Mouse (Mus musculus) G1E (cell line): ENCODE measurements around the gene Snta1. TPM values are rescaled to one million over a fixed set of nuclear protein-coding genes. Genes with fewer than 3 reads are reported as not detected.

Experiments
- ATAC-seq: 2 replicates; pipeline ENCODE4 v1.8.0; 2016; ENCODE audit warnings: mild to moderate bottlenecking; ENCODE audit not compliant: insufficient number of reproducible peaks, poor library complexity, low FRiP score, severe bottlenecking; ENCODE audit errors: extremely low read depth
- DNase-seq: peaks from one replicate; pipeline ENCODE4 v3.0.0; 2012; ENCODE audit warnings: low spot score
- H3K27me3 ChIP-seq: 2 replicates; pipeline ENCODE4 v1.6.1; 2012; ENCODE audit warnings: mild to moderate bottlenecking, low read length, inconsistent platforms; ENCODE audit not compliant: insufficient read depth
- H3K36me3 ChIP-seq: replicated peaks from 2 replicates; pipeline ENCODE3; 2012; ENCODE audit warnings: mild to moderate bottlenecking, inconsistent platforms
- H3K4me1 ChIP-seq: 2 replicates; pipeline ENCODE4 v1.6.1; 2012; ENCODE audit warnings: low read depth, low read length, inconsistent platforms, mixed read lengths; ENCODE audit not compliant: insufficient read depth
- H3K4me3 ChIP-seq: 2 replicates; pipeline ENCODE4 v1.5.1; 2012; ENCODE audit warnings: low read depth, mild to moderate bottlenecking, inconsistent platforms, low read length, moderate library complexity, mixed read lengths
- H3K9me3 ChIP-seq: replicated peaks from 2 replicates; pipeline ENCODE4 v1.6.1; 2012; ENCODE audit warnings: inconsistent platforms
- CTCF ChIP-seq: IDR thresholded peaks from 2 replicates; pipeline ENCODE4 v1.5.1; 2012; ENCODE audit warnings: low read depth, low read length, inconsistent platforms, mixed read lengths
- GATA1 ChIP-seq: IDR thresholded peaks from 2 replicates; pipeline ENCODE4 v1.6.1; 2012; ENCODE audit warnings: borderline replicate concordance, low read length, inconsistent platforms, mixed read lengths
- GATA2 ChIP-seq: IDR thresholded peaks from 2 replicates; pipeline ENCODE4 v1.6.1; 2012; ENCODE audit warnings: low read depth, low read length, inconsistent platforms, borderline replicate concordance
- POLR2AphosphoS5 ChIP-seq: IDR thresholded peaks from 2 replicates; pipeline ENCODE4 v1.6.1; 2012; ENCODE audit warnings: low read depth, low read length, inconsistent platforms; ENCODE audit not compliant: insufficient replicate concordance
- TAL1 ChIP-seq: conservative IDR thresholded peaks from 2 replicates; pipeline ENCODE4 v1.6.1; 2012; ENCODE audit warnings: low read depth, low read length, inconsistent platforms, mixed read lengths
- polyA plus RNA-seq: library from polyadenylated mRNA; stranded (reverse); fragments of >175 nt; gene quantifications from 2 replicates; pipeline ENCODE4 v1.2.3, GENCODE M21; 2012
- total RNA-seq, 2 experiments: library from RNA; stranded (forward) in 1 of 2; stranded (reverse) in 1 of 2; fragments of 200-1000 nt in 1 of 2; fragments of >200 nt in 1 of 2; fragmentation: Nextera tagmentation in 1 of 2; gene quantifications; 2 replicates each; pipeline ENCODE4 v1.2.3; 2014 to 2017

Snta1 gene
- total and polyA plus RNA-seq, 3 experiments, result not detected

GRCm38 (mm10) chr2:154348152-154348551 is 59.7 kb downstream of the Snta1 start:
- Histone ChIP-seq H3K4me3 (no peak overlapping the region), H3K4me1 (no peaks in the 10 kb centered on the region), H3K27me3 (no peaks in the 10 kb centered on the region), H3K36me3 (peaks cover 79% of the 10 kb centered on the region), H3K9me3 (no peaks in the 10 kb centered on the region)
- no peak for DNase-seq
- TF ChIP-seq TAL1 (no peak), GATA1 (no peak), POLR2AphosphoS5 (no peak), GATA2 (no peak), CTCF (no peak)
- ATAC-seq, result no peak

- no peak for ATAC-seq
- no peak for TF ChIP-seq POLR2AphosphoS5
- TF ChIP-seq TAL1, result no peak
- TF ChIP-seq CTCF, result no peak
- TF ChIP-seq GATA1, result no peak
- TF ChIP-seq GATA2, result no peak
- Histone ChIP-seq H3K4me1 (no peaks in the 10 kb centered on the region), H3K9me3 (no peaks in the 10 kb centered on the region), H3K27me3 (no peaks in the 10 kb centered on the region), H3K36me3 (peaks cover 73% of the 10 kb centered on the region), H3K4me3 (no peak overlapping the region)
- no peak for DNase-seq
Measured at GRCm38 (mm10) chr2:154339356-154339755, 68.5 kb downstream of the Snta1 start.

GRCm38 (mm10) chr2:154338161-154338560 is 69.7 kb downstream of the Snta1 start:
- H3K27me3 ChIP-seq, result no peaks in the 10 kb centered on the region
- H3K4me1 ChIP-seq, result no peaks in the 10 kb centered on the region
- no peaks in the 10 kb centered on the region for H3K9me3 ChIP-seq
- DNase-seq (no peak), ATAC-seq (no peak)
- peaks cover 67% of the 10 kb centered on the region for H3K36me3 ChIP-seq
- no peak overlapping the region for H3K4me3 ChIP-seq
- no peak for TF ChIP-seq POLR2AphosphoS5
- TF ChIP-seq CTCF, result no peak
- TF ChIP-seq GATA1, result no peak
- TF ChIP-seq GATA2, result no peak
- no peak for TF ChIP-seq TAL1

GRCm38 (mm10) chr2:154335572-154335971 is 72.3 kb downstream of the Snta1 start:
- ATAC-seq (no peak), DNase-seq (no peak)
- H3K36me3 ChIP-seq, result peaks cover 42% of the 10 kb centered on the region
- no peak overlapping the region for H3K4me3 ChIP-seq
- no peaks in the 10 kb centered on the region for H3K27me3 ChIP-seq
- TF ChIP-seq CTCF (no peak), GATA1 (no peak), GATA2 (no peak), TAL1 (no peak), POLR2AphosphoS5 (no peak)
- H3K4me1 ChIP-seq, result no peaks in the 10 kb centered on the region; the same call in 1 of the 2 replicates
- no peaks in the 10 kb centered on the region for H3K9me3 ChIP-seq

GRCm38 (mm10) chr2:154326852-154327251 is 81.0 kb downstream of the Snta1 start:
- Histone ChIP-seq H3K4me3 (no peak overlapping the region), H3K27me3 (no peaks in the 10 kb centered on the region), H3K9me3 (no peaks in the 10 kb centered on the region), H3K36me3 (no peaks in the 10 kb centered on the region), H3K4me1 (peaks cover 29% of the 10 kb centered on the region)
- DNase-seq (peak; percentile 41), ATAC-seq (peak; percentile 54; the same call in 1 of the 2 replicates)
- TF ChIP-seq TAL1 (peak; percentile 80), CTCF (no peak)

Other genes with a start within 250 kb of the Snta1 start
- gene Bpifa5, start 245.5 kb downstream of the Snta1 start, total RNA-seq (2014; fragmentation: Nextera tagmentation), result not detected in 2 replicates
- gene Bpifa5, start 245.5 kb downstream of the Snta1 start, total RNA-seq (2017), result not detected in 2 replicates
- gene Bpifa5, start 245.5 kb downstream of the Snta1 start, polyA plus RNA-seq, result not detected in 2 replicates
- gene Bpifb1, start 217.3 kb downstream of the Snta1 start, total RNA-seq (2014; fragmentation: Nextera tagmentation), result not detected in 2 replicates
- gene Bpifb1, start 217.3 kb downstream of the Snta1 start, total RNA-seq (2017), result 0.05 TPM in 1 of 2 replicates, not detected in the other
- not detected in 2 replicates for gene Bpifb1, start 217.3 kb downstream of the Snta1 start, polyA plus RNA-seq
- not detected in 2 replicates for gene Bpifb5, start 184.4 kb downstream of the Snta1 start, total RNA-seq (2014; fragmentation: Nextera tagmentation)
- 0.11 TPM in 1 of 2 replicates, not detected in the other for gene Bpifb5, start 184.4 kb downstream of the Snta1 start, total RNA-seq (2017)
- gene Bpifb5, start 184.4 kb downstream of the Snta1 start, polyA plus RNA-seq, result not detected in 2 replicates
- gene Bpifb9a, start 150.2 kb downstream of the Snta1 start, total RNA-seq (2014; fragmentation: Nextera tagmentation), result not detected in 2 replicates
- 0.22 TPM in 1 of 2 replicates, not detected in the other for gene Bpifb9a, start 150.2 kb downstream of the Snta1 start, total RNA-seq (2017)
- gene Bpifb9a, start 150.2 kb downstream of the Snta1 start, polyA plus RNA-seq, result not detected in 2 replicates
- gene Bpifb9b, start 100.9 kb downstream of the Snta1 start, total RNA-seq (2014; fragmentation: Nextera tagmentation), result not detected in 2 replicates
- not detected in 2 replicates for gene Bpifb9b, start 100.9 kb downstream of the Snta1 start, total RNA-seq (2017)
- gene Bpifb9b, start 100.9 kb downstream of the Snta1 start, polyA plus RNA-seq, result not detected in 2 replicates
- 20.0 and 24.8 TPM in 2 replicates for gene Cdk5rap1, start 35.1 kb downstream of the Snta1 start, total RNA-seq (2014; fragmentation: Nextera tagmentation)
- gene Cdk5rap1, start 35.1 kb downstream of the Snta1 start, total RNA-seq (2017), result 21.7 and 21.8 TPM in 2 replicates
- gene Cdk5rap1, start 35.1 kb downstream of the Snta1 start, polyA plus RNA-seq, result 0.81 and 1.2 TPM in 2 replicates
- 29.8 and 34.6 TPM in 2 replicates for gene Cbfa2t2, start 28.4 kb upstream of the Snta1 start, total RNA-seq (2014; fragmentation: Nextera tagmentation)
- 13.4 and 13.7 TPM in 2 replicates for gene Cbfa2t2, start 28.4 kb upstream of the Snta1 start, total RNA-seq (2017)
- gene Cbfa2t2, start 28.4 kb upstream of the Snta1 start, polyA plus RNA-seq, result 7.3 and 7.8 TPM in 2 replicates
- not detected in 2 replicates for gene 1700003F12Rik, start 139.0 kb upstream of the Snta1 start, total RNA-seq (2014; fragmentation: Nextera tagmentation)
- not detected in 2 replicates for gene 1700003F12Rik, start 139.0 kb upstream of the Snta1 start, total RNA-seq (2017)
- gene 1700003F12Rik, start 139.0 kb upstream of the Snta1 start, polyA plus RNA-seq, result 0.13 TPM in 1 of 2 replicates, not detected in the other
- 0.53 TPM in 1 of 2 replicates, not detected in the other for gene Actl10, start 143.7 kb upstream of the Snta1 start, total RNA-seq (2014; fragmentation: Nextera tagmentation)
- gene Actl10, start 143.7 kb upstream of the Snta1 start, total RNA-seq (2017), result 0.22 and 0.41 TPM in 2 replicates
- not detected in 2 replicates for gene Actl10, start 143.7 kb upstream of the Snta1 start, polyA plus RNA-seq
- gene Necab3, start 150.8 kb upstream of the Snta1 start, total RNA-seq (2014; fragmentation: Nextera tagmentation), result 13.0 and 13.2 TPM in 2 replicates
- gene Necab3, start 150.8 kb upstream of the Snta1 start, total RNA-seq (2017), result 6.8 and 7.6 TPM in 2 replicates
- gene Necab3, start 150.8 kb upstream of the Snta1 start, polyA plus RNA-seq, result 9.8 and 11.6 TPM in 2 replicates
- gene E2f1, start 161.8 kb upstream of the Snta1 start, total RNA-seq (2014; fragmentation: Nextera tagmentation), result 31.9 and 32.5 TPM in 2 replicates
- gene E2f1, start 161.8 kb upstream of the Snta1 start, total RNA-seq (2017), result 13.9 and 15.6 TPM in 2 replicates
- 93.1 and 94.6 TPM in 2 replicates for gene E2f1, start 161.8 kb upstream of the Snta1 start, polyA plus RNA-seq
- 20.7 and 22.6 TPM in 2 replicates for gene Pxmp4, start 195.6 kb upstream of the Snta1 start, total RNA-seq (2014; fragmentation: Nextera tagmentation)
- gene Pxmp4, start 195.6 kb upstream of the Snta1 start, total RNA-seq (2017), result 35.7 and 41.5 TPM in 2 replicates
- gene Pxmp4, start 195.6 kb upstream of the Snta1 start, polyA plus RNA-seq, result 5.4 and 6.2 TPM in 2 replicates
- gene Zfp341, start 205.2 kb upstream of the Snta1 start, total RNA-seq (2014; fragmentation: Nextera tagmentation), result 5.4 and 7.4 TPM in 2 replicates
- gene Zfp341, start 205.2 kb upstream of the Snta1 start, total RNA-seq (2017), result 0.93 TPM in 2 replicates
- 10.2 and 11.1 TPM in 2 replicates for gene Zfp341, start 205.2 kb upstream of the Snta1 start, polyA plus RNA-seq
- gene 4930519P11Rik, start 205.3 kb upstream of the Snta1 start, total RNA-seq (2014; fragmentation: Nextera tagmentation), result not detected in 2 replicates
- 0.52 TPM in 1 of 2 replicates, not detected in the other for gene 4930519P11Rik, start 205.3 kb upstream of the Snta1 start, total RNA-seq (2017)
- gene 4930519P11Rik, start 205.3 kb upstream of the Snta1 start, polyA plus RNA-seq, result 1.5 and 1.7 TPM in 2 replicates
- 57.9 and 66.2 TPM in 2 replicates for gene Chmp4b, start 243.6 kb upstream of the Snta1 start, total RNA-seq (2014; fragmentation: Nextera tagmentation)
- 99.8 and 102 TPM in 2 replicates for gene Chmp4b, start 243.6 kb upstream of the Snta1 start, total RNA-seq (2017)
- 110 and 144 TPM in 2 replicates for gene Chmp4b, start 243.6 kb upstream of the Snta1 start, polyA plus RNA-seq